Mouse (Mus musculus) heart, postnatal 25 days (tissue): ENCODE results near the gene Car10. TPM values are rescaled to one million over a fixed set of nuclear protein-coding genes. Genes with fewer than 3 reads are reported as not detected.
"Not testable (repeated sequence)": the region's sequence is repeated elsewhere in the genome, so short reads cannot be mapped to it uniquely, and the experiment has no call there.

Source experiments
- DNase-seq: peaks from one replicate; pipeline ENCODE4 v3.0.0; 2022; ENCODE audit warnings: low spot score
- intact Hi-C: fragments of 180-260 bp; cut with DNase I; formaldehyde crosslinking; loops from one replicate; pipeline ENCODE4 v1.15.1; 2025
- total RNA-seq, 2 experiments: library from RNA; stranded (reverse); gene quantifications; 2 replicates each; pipeline ENCODE4 v1.2.3; 2021

Car10 gene
- total RNA-seq, 2 experiments from 2014 or later, result not detected

DNA sequence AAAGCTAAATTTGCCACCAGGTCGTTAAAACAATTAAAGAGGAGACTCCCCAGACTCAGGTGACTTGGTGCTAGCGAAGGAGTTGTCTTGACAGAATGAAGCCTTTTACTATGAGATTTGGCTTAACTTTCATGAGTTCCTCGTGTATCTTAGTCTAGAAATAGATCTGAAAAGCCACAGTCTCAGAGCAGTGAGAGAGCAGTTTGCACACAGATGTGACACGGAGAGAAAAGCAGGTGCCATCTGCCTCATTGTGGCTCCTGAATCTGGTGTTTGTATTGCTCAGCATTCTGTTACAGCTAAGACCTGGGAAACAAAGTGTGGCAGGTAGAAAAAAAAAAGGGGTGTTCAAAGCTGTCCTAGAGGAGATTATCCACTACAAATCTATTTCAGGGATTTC is 269.4 kb downstream of the Car10 start:
- DNase-seq, result no peak
- intact Hi-C loops, result no loop called here

DNA sequence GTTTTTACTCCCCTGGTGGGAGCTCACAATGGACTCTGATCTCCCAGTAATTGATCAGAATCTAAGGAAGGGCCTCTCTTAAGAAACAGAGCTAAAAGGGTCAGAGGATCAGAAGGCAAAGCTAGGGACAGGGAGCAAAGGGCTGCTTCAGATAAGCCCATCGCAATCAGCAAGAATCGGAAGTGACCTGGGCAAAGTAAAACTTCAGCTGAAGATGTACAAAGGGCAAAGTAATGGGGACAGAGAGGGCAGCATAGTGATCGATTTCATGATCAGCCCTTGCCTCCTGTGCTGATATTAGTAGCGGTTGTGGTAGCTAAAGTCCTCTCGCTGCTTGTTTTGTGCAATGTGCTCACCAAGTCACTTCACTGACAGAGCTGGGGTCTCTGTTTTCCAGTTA is 269.9 kb downstream of the Car10 start:
- no peak for DNase-seq
- intact Hi-C loops, result no loop called here

DNA sequence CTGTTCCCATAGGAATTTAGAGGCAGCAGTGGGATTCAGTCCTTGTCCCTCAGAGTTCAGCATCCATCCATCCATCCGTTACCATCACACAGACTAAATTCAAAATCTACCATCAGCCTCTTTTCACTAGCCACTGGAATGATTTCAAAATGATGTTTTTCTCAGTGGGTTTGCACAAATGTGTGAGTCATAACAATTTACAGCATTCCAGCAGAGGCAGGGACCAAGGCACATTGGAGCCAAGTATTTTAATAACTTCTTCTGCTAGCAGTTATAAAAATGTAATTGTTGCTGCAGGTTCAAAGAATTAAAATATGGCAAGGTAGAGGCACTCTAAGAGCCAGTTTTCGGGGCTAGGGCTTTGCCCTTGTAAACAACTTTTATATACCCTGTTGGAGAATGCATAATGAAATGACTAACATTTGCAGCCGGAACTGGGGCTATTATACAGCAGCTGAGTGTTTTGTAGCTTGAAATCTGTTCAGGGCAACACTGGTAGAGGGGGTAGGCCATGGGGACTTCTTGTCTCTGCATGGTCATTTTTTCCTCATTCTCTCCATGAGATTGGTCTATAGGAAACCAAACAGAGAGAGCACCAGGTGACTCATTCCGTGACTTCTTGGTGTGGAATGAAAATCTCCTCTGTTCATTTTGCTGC is 276.0 kb downstream of the Car10 start:
- no peak for DNase-seq
- intact Hi-C loops, result no loop called here

- intact Hi-C loops, result no loop called here
- DNase-seq, result no peak
These were observed 293.3 kb downstream of the Car10 start for GRCm38 (mm10) chr11:93391159-93391558.

- intact Hi-C loops, DNase-seq: not testable (repeated sequence)
These were observed 295.5 kb downstream of the Car10 start for GRCm38 (mm10) chr11:93393371-93393770.

- no peak for DNase-seq
- intact Hi-C loops, result no loop called here
These were observed 298.5 kb downstream of the Car10 start for GRCm38 (mm10) chr11:93396356-93396755.

DNA sequence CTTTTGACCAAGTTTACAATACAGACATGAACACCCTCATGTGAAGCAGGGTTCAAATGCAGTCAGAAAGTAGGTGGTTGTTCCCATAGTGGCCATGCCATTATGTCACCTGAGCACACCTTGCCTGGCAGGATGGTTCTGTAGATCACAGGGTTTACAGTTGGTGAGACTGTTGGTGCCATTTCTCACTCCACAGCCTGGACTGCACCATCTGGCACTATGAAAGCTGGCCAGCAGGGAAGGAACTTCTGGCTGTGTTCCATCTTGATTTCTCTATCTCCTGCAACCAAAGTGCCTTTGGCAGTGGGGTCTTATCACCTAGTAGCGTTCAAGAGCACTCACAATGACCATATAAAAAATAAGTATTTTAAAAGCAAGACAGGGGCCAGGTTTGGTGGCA is 303.3 kb downstream of the Car10 start:
- DNase-seq, intact Hi-C loops: not testable (repeated sequence)

DNA sequence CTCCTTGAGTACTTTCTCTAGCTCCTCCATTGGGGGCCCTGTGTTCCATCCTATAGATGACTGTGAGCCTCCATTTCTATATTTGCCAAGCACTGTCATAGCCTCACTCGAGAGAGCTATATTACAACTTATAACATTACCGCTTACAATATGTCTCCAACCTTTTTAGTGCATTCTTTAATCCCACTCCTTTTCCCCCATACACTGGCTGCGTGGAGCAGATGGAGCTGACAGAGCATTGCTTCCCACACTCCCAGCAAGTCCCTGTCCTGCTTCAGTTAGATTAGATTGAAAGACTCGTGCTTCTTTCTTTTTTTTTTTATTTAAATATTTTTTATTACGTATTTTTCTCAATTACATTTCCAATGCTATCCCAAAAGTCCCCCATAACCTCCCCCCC is 310.2 kb downstream of the Car10 start:
- DNase-seq, result no peak
- intact Hi-C loops, result no loop called here

- intact Hi-C loops, result no loop called here
- DNase-seq, result no peak
These were observed 333.7 kb downstream of the Car10 start for GRCm38 (mm10) chr11:93431482-93431881.

DNA sequence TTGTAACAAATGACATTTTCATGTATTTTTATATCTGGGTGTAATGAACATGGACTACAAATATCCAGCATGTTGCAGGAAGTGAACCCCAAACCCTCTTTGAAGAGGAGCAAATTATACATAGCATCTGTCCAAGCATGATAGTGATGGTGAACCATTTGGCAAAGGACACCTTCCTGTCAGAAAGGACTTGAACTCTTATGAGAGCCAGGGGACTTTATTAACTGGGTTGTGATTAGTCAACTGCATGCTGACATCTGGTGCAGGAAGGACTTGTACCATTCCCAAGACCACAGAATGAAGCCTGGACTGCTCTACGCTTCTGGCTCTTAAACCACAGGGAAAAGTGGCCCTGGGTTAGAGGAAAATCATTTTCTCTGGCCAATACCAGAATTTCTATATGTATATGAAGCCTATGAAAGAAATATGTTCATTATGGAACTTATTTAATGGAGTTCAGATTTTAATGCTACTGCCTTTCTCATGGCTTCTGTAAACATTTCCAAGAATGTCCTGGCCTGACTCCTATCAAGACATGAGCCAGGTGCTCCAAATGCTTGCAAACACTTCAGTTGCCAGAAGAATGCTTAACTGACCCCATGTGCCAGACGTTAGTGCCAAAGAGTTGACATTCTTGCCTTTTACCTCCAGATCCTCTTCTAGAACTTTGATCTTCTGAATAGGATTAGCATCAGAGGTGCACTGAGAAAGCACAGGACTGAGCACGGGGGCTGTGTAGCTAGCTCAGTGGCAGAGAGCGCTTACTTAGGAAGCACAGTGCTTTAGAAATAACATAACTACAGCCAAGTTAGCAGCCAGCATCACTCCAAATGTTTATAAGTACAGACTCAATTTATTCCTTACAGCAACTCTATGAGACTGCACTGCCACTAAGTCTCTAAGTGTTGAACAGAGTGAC is 337.4 kb downstream of the Car10 start:
- DNase-seq, result no peak
- intact Hi-C loops, result no loop called here

DNA sequence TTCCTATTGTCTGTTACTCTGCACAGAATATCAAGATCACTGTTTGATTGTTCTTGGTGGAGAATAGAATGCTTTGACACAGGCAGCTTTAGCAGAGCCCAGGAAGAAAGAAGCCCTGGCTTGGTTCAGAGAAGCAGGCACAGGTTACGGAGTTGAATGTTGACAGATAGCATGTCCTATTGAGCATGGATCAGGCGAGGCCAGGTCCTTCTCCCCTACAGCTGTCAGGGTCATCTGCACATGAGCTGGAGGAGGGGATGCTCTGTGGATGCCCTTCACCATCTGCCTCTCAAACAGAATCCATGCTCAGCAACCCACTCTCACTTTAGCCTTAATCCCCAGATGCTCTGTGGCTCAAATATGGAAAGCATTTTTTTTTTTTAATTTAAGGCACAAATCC is 339.1 kb downstream of the Car10 start:
- intact Hi-C loops, result no loop called here

DNA sequence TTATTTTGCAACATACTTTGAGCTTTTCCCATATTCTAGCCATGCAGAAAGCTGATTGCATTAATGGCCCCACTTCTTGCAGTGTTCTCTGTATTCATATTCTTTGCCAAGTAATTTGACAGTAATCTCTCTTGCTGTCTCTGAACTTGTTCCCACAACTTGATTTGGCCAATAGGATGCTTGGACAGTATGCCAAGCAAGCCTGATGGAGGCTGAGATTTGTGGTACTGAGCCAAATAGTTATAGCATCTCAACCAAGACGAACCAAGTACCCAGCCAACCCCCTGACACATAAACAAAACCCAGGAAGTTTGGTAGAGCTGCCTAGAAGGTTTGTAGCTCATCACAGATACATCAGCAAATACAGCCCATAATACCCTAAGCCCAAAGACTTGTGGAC is 342.6 kb downstream of the Car10 start:
- intact Hi-C loops, result no loop called here
- no peak for DNase-seq

More for the DNA sequence above, 339.1 kb downstream of the Car10 start:
- DNase-seq, result no peak

GRCm38 (mm10) chr11:93443777-93444176 is 345.9 kb downstream of the Car10 start:
- no peak for DNase-seq
- intact Hi-C loops, result no loop called here

DNA sequence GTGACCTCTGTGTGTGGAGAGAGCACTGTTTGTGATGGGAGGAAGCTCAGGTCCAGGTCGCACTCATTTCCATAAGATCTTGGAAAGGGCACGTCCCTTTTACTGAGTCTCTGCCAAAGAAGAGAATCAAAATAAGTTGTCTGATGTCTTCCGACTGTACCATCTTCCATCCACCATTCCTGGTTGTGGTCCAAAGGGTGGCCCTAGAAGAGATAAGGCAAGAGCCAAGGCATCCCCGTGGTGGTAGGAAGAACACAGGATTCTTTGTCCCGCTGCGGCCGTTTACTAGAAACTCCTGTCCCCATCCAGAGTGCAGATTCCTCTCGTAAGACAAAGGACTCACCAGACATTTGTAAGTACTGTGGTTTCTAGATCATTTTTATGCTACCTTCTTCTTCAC is 346.9 kb downstream of the Car10 start:
- intact Hi-C loops, result no loop called here

DNA sequence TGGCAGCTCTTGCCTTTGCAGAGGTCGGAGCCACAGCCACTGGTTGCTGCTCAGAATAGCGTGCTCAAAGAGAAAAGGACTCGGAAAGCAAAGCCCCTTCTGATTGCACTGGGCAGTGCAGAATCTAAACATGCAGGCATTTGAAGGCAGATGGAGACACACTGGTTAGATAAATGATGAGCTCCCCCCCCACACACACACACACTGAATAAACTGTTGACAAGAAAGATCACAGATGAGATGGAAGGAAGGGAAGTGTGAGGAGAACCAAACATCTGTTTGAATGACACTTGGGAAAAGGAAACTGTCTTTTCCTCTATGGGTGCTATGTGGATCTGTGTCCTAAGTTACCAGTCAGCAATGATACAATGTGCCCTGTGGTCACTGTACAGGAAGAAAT is 349.7 kb downstream of the Car10 start:
- intact Hi-C loops, result no loop called here
- DNase-seq, result no peak

More for the DNA sequence above, 346.9 kb downstream of the Car10 start:
- no peak for DNase-seq

- intact Hi-C loops, result no loop called here
- DNase-seq, result no peak
These were observed 350.7 kb downstream of the Car10 start for GRCm38 (mm10) chr11:93448290-93449256.

- DNase-seq, result no peak
- intact Hi-C loops, result no loop called here
These were observed 352.7 kb downstream of the Car10 start for GRCm38 (mm10) chr11:93450535-93450934.

- no peak for DNase-seq
- intact Hi-C loops, result no loop called here
These were observed 368.4 kb downstream of the Car10 start for GRCm38 (mm10) chr11:93466221-93466620.

GRCm38 (mm10) chr11:93467711-93468110 is 369.9 kb downstream of the Car10 start:
- no peak for DNase-seq
- intact Hi-C loops, result no loop called here

- intact Hi-C loops, result no loop called here
- DNase-seq, result no peak
These were observed 372.9 kb downstream of the Car10 start for GRCm38 (mm10) chr11:93470771-93471170.
